Mouse (Mus musculus) B cell, adult 67 days (primary cell): ENCODE measurements around the gene Zfhx3. TPM values are rescaled to one million over a fixed set of nuclear protein-coding genes. Genes with fewer than 3 reads are reported as not detected.

ENCODE experiments used
- total RNA-seq, 2 experiments: library from RNA; stranded (reverse); gene quantifications; 4 replicates each; pipeline ENCODE4 v1.2.4; 2023

The Zfhx3 gene
- total RNA-seq: under 1 TPM; 0.20 to 0.21 TPM

DNA sequence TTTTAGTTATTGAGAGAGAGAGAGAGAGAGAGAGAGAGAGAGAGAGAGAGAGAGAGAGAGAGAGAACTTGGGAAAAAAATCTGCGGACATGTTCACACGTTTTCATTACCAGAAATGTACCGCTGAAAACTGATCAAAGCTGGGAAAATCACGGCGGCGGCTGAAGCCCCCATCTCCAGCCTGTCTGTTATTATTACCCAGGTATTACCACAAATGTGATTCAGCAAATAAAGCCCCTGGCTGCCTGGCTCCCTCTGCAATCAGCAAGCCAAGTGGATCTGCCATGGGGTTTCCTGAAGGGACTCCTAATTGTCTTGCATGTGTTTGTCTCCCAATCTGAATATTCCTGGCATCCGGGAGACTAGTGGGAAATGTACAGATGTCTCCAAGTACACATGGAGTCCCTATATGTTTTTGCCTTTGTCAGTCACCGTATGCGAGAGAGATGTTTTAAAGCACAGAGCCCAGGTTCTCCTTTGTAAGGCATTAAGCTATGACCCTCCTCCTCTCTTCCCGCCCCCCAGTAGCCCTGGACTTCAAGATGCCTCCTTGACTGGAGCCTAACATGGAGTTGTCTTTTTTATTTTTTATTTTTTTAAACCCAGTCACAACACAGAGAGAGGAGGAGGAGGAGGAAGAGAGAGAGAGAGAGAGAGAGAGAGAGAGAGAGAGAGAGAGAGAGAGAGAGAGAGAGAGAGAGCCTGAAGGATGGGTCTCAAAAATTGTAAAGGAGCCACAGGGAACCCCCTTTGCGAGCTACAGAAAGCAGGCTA lies at the start of gene Zfhx3:
Zfhx3 (plus strand) TSS at position 723 of the 773 bp plus-strand sequence.

